Mouse (Mus musculus) heart, embryonic 16.5 days (tissue): Measurements from ENCODE around the gene Vapa. TPM values are rescaled to one million over a fixed set of nuclear protein-coding genes. Genes with fewer than 3 reads are reported as not detected.

ENCODE experiments used
- ATAC-seq: fragments of 200-750 bp; cut with Nextera tagmentation; replicated peaks from 2 replicates; pipeline ENCODE4 v1.8.0; 2017; ENCODE audit warnings: moderate number of reproducible peaks; ENCODE audit not compliant: insufficient read depth, low FRiP score; ENCODE audit errors: extremely low read depth
- H3K27ac ChIP-seq: fragments of 300-500 bp; sonication (generic); 2 replicates; pipeline ENCODE4 v1.5.1; 2014; ENCODE audit warnings: mild to moderate bottlenecking, low read length, control low read depth, moderate library complexity
- H3K27me3 ChIP-seq: fragments of 300-500 bp; sonication (generic); 2 replicates; pipeline ENCODE4 v1.6.1; 2014; ENCODE audit warnings: low read length, mixed read lengths; ENCODE audit not compliant: control insufficient read depth, insufficient read depth
- H3K36me3 ChIP-seq: fragments of 300-500 bp; sonication (generic); 2 replicates; pipeline ENCODE4 v1.6.1; 2014; ENCODE audit not compliant: control insufficient read depth, insufficient read depth
- H3K4me1 ChIP-seq: fragments of 300-500 bp; sonication (generic); 2 replicates; pipeline ENCODE4 v1.6.1; 2014; ENCODE audit warnings: low read length, mixed read lengths; ENCODE audit not compliant: control insufficient read depth, insufficient read depth
- H3K4me2 ChIP-seq: fragments of 300-500 bp; sonication (generic); 2 replicates; pipeline ENCODE4 v1.6.1; 2014; ENCODE audit warnings: low read depth, mild to moderate bottlenecking, control low read depth, low read length
- H3K4me3 ChIP-seq: fragments of 300-500 bp; sonication (generic); 2 replicates; pipeline ENCODE4 v1.5.1; 2014; ENCODE audit warnings: mild to moderate bottlenecking, control low read depth, low read length
- H3K9ac ChIP-seq: fragments of 300-500 bp; sonication (generic); 2 replicates; pipeline ENCODE4 v1.6.1; 2014; ENCODE audit warnings: low read length, control low read depth
- H3K9me3 ChIP-seq: fragments of 300-500 bp; sonication (generic); replicated peaks from 2 replicates; pipeline ENCODE4 v1.6.1; 2016; ENCODE audit warnings: low read length; ENCODE audit not compliant: control insufficient read depth
- WGBS: fragments of 180-500 bp; shearing (Covaris S2); extraction: QIAGEN DNeasy Blood & Tissue Kit; methylation state at CpG from one replicate; pipeline ENCODE4 v1.1.7; 2014; 5-methylcytosine and 5-hydroxymethylcytosine counted together
- polyA plus RNA-seq: library from polyadenylated mRNA; unstranded; fragments of >200 nt; fragmentation: Nextera tagmentation; extraction: Ambion mirVana; gene quantifications from 2 replicates; pipeline ENCODE4 v1.2.1, GENCODE M21; 2015

Gene Vapa
- polyA plus RNA-seq, 1 experiment from 2014 or later, result 163 TPM

GRCm38 (mm10) chr17:65613142-65613462 is 253 bp downstream of the Vapa start:
- Histone ChIP-seq H3K36me3 (no peaks in the 10 kb centered on the region), H3K27ac (peak overlapping the region; percentile 100), H3K9ac (peak overlapping the region; percentile 100), H3K4me3 (peak overlapping the region; percentile 99), H3K4me1 (peaks cover 32% of the 10 kb centered on the region), H3K4me2 (no peak overlapping the region), H3K9me3 (no peaks in the 10 kb centered on the region), H3K27me3 (no peaks in the 10 kb centered on the region)
- WGBS, result under 1% methylated on average over 41 of the region's 42 CpGs
- peak; percentile 34 for ATAC-seq

- no peaks in the 10 kb centered on the region for H3K27me3 ChIP-seq
- peak; percentile 32 for ATAC-seq
- H3K4me1 ChIP-seq, result peaks cover 37% of the 10 kb centered on the region
- no peaks in the 10 kb centered on the region for H3K9me3 ChIP-seq
- under 1% methylated on average over 62 of the region's 91 CpGs for WGBS
- peak overlapping the region; percentile 100 for H3K27ac ChIP-seq
- H3K4me3 ChIP-seq, result peak overlapping the region; percentile 99
- peak overlapping the region; percentile 84 for H3K4me2 ChIP-seq
- H3K36me3 ChIP-seq, result no peaks in the 10 kb centered on the region
- H3K9ac ChIP-seq, result peak overlapping the region; percentile 100
Measured at GRCm38 (mm10) chr17:65612391-65613141, 789 bp downstream of the Vapa start.

GRCm38 (mm10) chr17:65611721-65612120 is 1.6 kb downstream of the Vapa start:
- Histone ChIP-seq H3K4me3 (peak overlapping the region; percentile 99), H3K4me1 (peaks cover 45% of the 10 kb centered on the region), H3K9ac (peak overlapping the region; percentile 100), H3K36me3 (no peaks in the 10 kb centered on the region), H3K9me3 (no peaks in the 10 kb centered on the region), H3K27ac (no peak overlapping the region; the same call in 1 of the 2 replicates), H3K27me3 (no peaks in the 10 kb centered on the region), H3K4me2 (peak overlapping the region; percentile 84)
- WGBS, result 3% methylated on average over 4 of the region's 4 CpGs
- no peak for ATAC-seq

GRCm38 (mm10) chr17:65608743-65609142 is 4.6 kb downstream of the Vapa start:
- peaks cover 65% of the 10 kb centered on the region for H3K4me1 ChIP-seq
- no peak overlapping the region for H3K4me3 ChIP-seq
- no peaks in the 10 kb centered on the region for H3K27me3 ChIP-seq
- H3K9ac ChIP-seq, result no peak overlapping the region
- peak overlapping the region; percentile 1; the same call in 1 of the 2 replicates for H3K4me2 ChIP-seq
- WGBS, result 26% methylated on average over 5 of the region's 5 CpGs
- H3K9me3 ChIP-seq, result no peaks in the 10 kb centered on the region
- no peak for ATAC-seq
- no peaks in the 10 kb centered on the region for H3K36me3 ChIP-seq
- no peak overlapping the region; the same call in 1 of the 2 replicates for H3K27ac ChIP-seq

- H3K4me2 ChIP-seq, result peak overlapping the region; percentile 16; the same call in 1 of the 2 replicates
- WGBS, result 79% methylated on average over 2 of the region's 2 CpGs
Measured at GRCm38 (mm10) chr17:65608312-65608687, 5.1 kb downstream of the Vapa start.

GRCm38 (mm10) chr17:65607574-65608311 is 5.6 kb downstream of the Vapa start:
- Histone ChIP-seq H3K4me1 (peaks cover 66% of the 10 kb centered on the region), H3K36me3 (no peaks in the 10 kb centered on the region), H3K27ac (no peak overlapping the region; the same call in 1 of the 2 replicates)

More at GRCm38 (mm10) chr17:65608312-65608687, 5.1 kb downstream of the Vapa start:
- H3K36me3 ChIP-seq, result no peaks in the 10 kb centered on the region
- H3K4me3 ChIP-seq, result no peak overlapping the region
- no peak overlapping the region for H3K27ac ChIP-seq
- H3K9me3 ChIP-seq, result no peaks in the 10 kb centered on the region
- ATAC-seq, result no peak
- no peak overlapping the region for H3K9ac ChIP-seq
- H3K4me1 ChIP-seq, result peaks cover 66% of the 10 kb centered on the region
- H3K27me3 ChIP-seq, result no peaks in the 10 kb centered on the region

GRCm38 (mm10) chr17:65606014-65606413 is 7.3 kb downstream of the Vapa start:
- H3K36me3 ChIP-seq, result no peaks in the 10 kb centered on the region
- H3K9ac ChIP-seq, result no peak overlapping the region
- H3K27ac ChIP-seq, result no peak overlapping the region
- peaks cover 64% of the 10 kb centered on the region for H3K4me1 ChIP-seq
- WGBS, result 58% methylated on average over 4 of the region's 4 CpGs
- ATAC-seq, result no peak
- H3K4me3 ChIP-seq, result no peak overlapping the region
- H3K27me3 ChIP-seq, result no peaks in the 10 kb centered on the region
- no peaks in the 10 kb centered on the region for H3K9me3 ChIP-seq
- H3K4me2 ChIP-seq, result no peak overlapping the region

More at GRCm38 (mm10) chr17:65607574-65608311, 5.6 kb downstream of the Vapa start:
- 35% methylated on average over 7 of the region's 7 CpGs for WGBS
- Histone ChIP-seq H3K9me3 (no peaks in the 10 kb centered on the region), H3K27me3 (no peaks in the 10 kb centered on the region), H3K4me2 (peak overlapping the region; percentile 16; the same call in 1 of the 2 replicates), H3K4me3 (no peak overlapping the region), H3K9ac (no peak overlapping the region)
- no peak for ATAC-seq

GRCm38 (mm10) chr17:65604892-65605291 is 8.5 kb downstream of the Vapa start:
- no peak overlapping the region for H3K4me2 ChIP-seq
- ATAC-seq, result no peak
- no peaks in the 10 kb centered on the region for H3K36me3 ChIP-seq
- no peak overlapping the region for H3K27ac ChIP-seq
- peaks cover 57% of the 10 kb centered on the region for H3K4me1 ChIP-seq
- H3K9ac ChIP-seq, result no peak overlapping the region
- no peak overlapping the region for H3K4me3 ChIP-seq
- H3K27me3 ChIP-seq, result no peaks in the 10 kb centered on the region
- no peaks in the 10 kb centered on the region for H3K9me3 ChIP-seq

- Histone ChIP-seq H3K27ac (no peak overlapping the region), H3K4me3 (no peak overlapping the region), H3K27me3 (no peaks in the 10 kb centered on the region), H3K9ac (no peak overlapping the region), H3K4me1 (peaks cover 52% of the 10 kb centered on the region), H3K4me2 (no peak overlapping the region), H3K9me3 (no peaks in the 10 kb centered on the region), H3K36me3 (no peaks in the 10 kb centered on the region)
- ATAC-seq, result no peak
Measured at GRCm38 (mm10) chr17:65604315-65604714, 9.0 kb downstream of the Vapa start.
